Mouse (Mus musculus) CH12.LX (cell line): ENCODE measurements at regions not wholly inside any gene's neighbourhood (a gene's known extent, or its start where the extent isn't known, plus 50 kb on each side); places are given as distances from the start of the nearest gene placed in this dataset.
A peak's percentile ranks its signal among the peaks of the same experiment; 100 is the strongest.

Experiments used
- DNase-seq: peaks from one replicate; pipeline ENCODE4 v3.0.0-alpha.2; 2013; ENCODE audit errors: extremely low read depth
- H3K27ac ChIP-seq: 2 replicates; pipeline ENCODE4 v1.5.1; 2012; ENCODE audit warnings: low read depth, mild to moderate bottlenecking, control low read depth, moderate library complexity; ENCODE audit not compliant: insufficient read depth
- H3K27me3 ChIP-seq: replicated peaks from 2 replicates; pipeline ENCODE3; 2012; ENCODE audit warnings: inconsistent platforms
- H3K36me3 ChIP-seq, 2 experiments: replicated peaks in 1 of 2; 2 replicates each; pipeline versions ENCODE3 to v1.6.1; 2012; ENCODE audit warnings: inconsistent platforms in 1 of 2, low read length in 1 of 2, mild to moderate bottlenecking in 1 of 2, mixed read lengths in 1 of 2, moderate library complexity in 1 of 2; ENCODE audit not compliant: control insufficient read depth in 1 of 2, insufficient read depth in 1 of 2
- H3K4me1 ChIP-seq, 2 experiments: 2 replicates each; pipeline ENCODE4 v1.6.1; 2012; ENCODE audit warnings: inconsistent platforms in 1 of 2, moderate library complexity in 1 of 2; ENCODE audit not compliant: insufficient read depth in 2 of 2, control insufficient read depth in 1 of 2
- H3K4me2 ChIP-seq: 2 replicates; pipeline ENCODE4 v1.6.1; 2012; ENCODE audit warnings: low read depth, mild to moderate bottlenecking, control low read depth; ENCODE audit not compliant: poor library complexity, insufficient read depth, severe bottlenecking
- H3K4me3 ChIP-seq, 3 experiments: fragments of 150-350 bp in 1 of 3; sonication (generic) in 1 of 3; replicated peaks in 1 of 3; 2 replicates each; pipeline versions ENCODE3 to v1.5.1; 2011 to 2012; ENCODE audit warnings: low read depth in 2 of 3, low read length in 2 of 3, mild to moderate bottlenecking in 2 of 3, moderate library complexity in 2 of 3, control low read depth in 1 of 3, improper control_type of control experiment in 1 of 3, inconsistent platforms in 1 of 3, mixed read lengths in 1 of 3; ENCODE audit not compliant: poor library complexity in 1 of 3
- H3K79me2 ChIP-seq: replicated peaks from 2 replicates; pipeline ENCODE4 v1.6.1; 2012; ENCODE audit warnings: mild to moderate bottlenecking, moderate library complexity; ENCODE audit not compliant: control insufficient read depth, poor library complexity, insufficient read depth, severe bottlenecking; ENCODE audit errors: extremely low read depth
- H3K9ac ChIP-seq: 2 replicates; pipeline ENCODE4 v1.6.1; 2012; ENCODE audit warnings: low read depth, mild to moderate bottlenecking, control low read depth, moderate library complexity; ENCODE audit not compliant: insufficient read depth
- H3K9me3 ChIP-seq: replicated peaks from 2 replicates; pipeline ENCODE3; 2012; ENCODE audit warnings: low read length, inconsistent platforms, mixed read lengths
- BHLHE40 ChIP-seq: IDR thresholded peaks from 2 replicates; pipeline ENCODE4 v1.6.1; 2011; ENCODE audit warnings: mild to moderate bottlenecking, low read depth, low read length, improper control_type of control experiment
- CTCF ChIP-seq, 2 experiments: IDR thresholded peaks in 1 of 2; conservative IDR thresholded peaks in 1 of 2; 2 replicates each; pipeline ENCODE4 v1.5.1; 2011 to 2012; ENCODE audit warnings: low read depth in 2 of 2, low read length in 2 of 2, improper control_type of control experiment in 1 of 2, inconsistent platforms in 1 of 2, mild to moderate bottlenecking in 1 of 2, moderate library complexity in 1 of 2
- EP300 ChIP-seq: IDR thresholded peaks from 2 replicates; pipeline ENCODE4 v1.6.1; 2011; ENCODE audit warnings: low read length, improper control_type of control experiment
- ETS1 ChIP-seq: conservative IDR thresholded peaks from 2 replicates; pipeline ENCODE4 v1.6.1; 2012; ENCODE audit warnings: low read depth, mild to moderate bottlenecking, inconsistent platforms, low read length, improper control_type of control experiment, moderate library complexity
- GABPA ChIP-seq: IDR thresholded peaks from 2 replicates; pipeline ENCODE4 v1.6.1; 2012; ENCODE audit warnings: low read depth, low read length, improper control_type of control experiment, inconsistent platforms; ENCODE audit not compliant: insufficient replicate concordance
- HCFC1 ChIP-seq: IDR thresholded peaks from 2 replicates; pipeline ENCODE4 v1.6.1; 2012; ENCODE audit warnings: low read depth, mild to moderate bottlenecking, inconsistent platforms, low read length, improper control_type of control experiment
- IRF4 ChIP-seq: IDR thresholded peaks from 2 replicates; pipeline ENCODE4 v1.6.1; 2014; ENCODE audit warnings: low read depth, mild to moderate bottlenecking, inconsistent platforms, low read length, improper control_type of control experiment
- JUN ChIP-seq: IDR thresholded peaks from 2 replicates; pipeline ENCODE4 v1.6.1; 2011; ENCODE audit warnings: low read depth, mild to moderate bottlenecking, low read length, improper control_type of control experiment, moderate library complexity; ENCODE audit not compliant: insufficient read depth
- MAFK ChIP-seq: IDR thresholded peaks from 2 replicates; pipeline ENCODE4 v1.6.1; 2011; ENCODE audit warnings: low read length, improper control_type of control experiment; ENCODE audit not compliant: insufficient replicate concordance
- MAX ChIP-seq: IDR thresholded peaks from 2 replicates; pipeline ENCODE4 v1.6.1; 2011; ENCODE audit warnings: low read length, improper control_type of control experiment
- MAZ ChIP-seq: IDR thresholded peaks from 2 replicates; pipeline ENCODE4 v1.6.1; 2012; ENCODE audit warnings: low read depth, mild to moderate bottlenecking, inconsistent platforms, low read length, improper control_type of control experiment, moderate library complexity
- MXI1 ChIP-seq: IDR thresholded peaks from 2 replicates; pipeline ENCODE4 v1.6.1; 2011; ENCODE audit warnings: mild to moderate bottlenecking, low read depth, low read length, improper control_type of control experiment
- MYC ChIP-seq: IDR thresholded peaks from 2 replicates; pipeline ENCODE4 v1.6.1; 2011; ENCODE audit warnings: low read depth, mild to moderate bottlenecking, improper control_type of control experiment, low read length
- NELFE ChIP-seq: IDR thresholded peaks from 2 replicates; pipeline ENCODE4 v1.6.1; 2011; ENCODE audit warnings: low read depth, low read length, improper control_type of control experiment
- PAX5 ChIP-seq: IDR thresholded peaks from 2 replicates; pipeline ENCODE4 v1.6.1; 2012; ENCODE audit warnings: low read length, inconsistent platforms, mixed read lengths
- SIN3A ChIP-seq: IDR thresholded peaks from 2 replicates; pipeline ENCODE4 v1.6.1; 2012; ENCODE audit warnings: low read length, improper control_type of control experiment, inconsistent platforms
- SMC3 ChIP-seq: IDR thresholded peaks from 2 replicates; pipeline ENCODE4 v1.6.1; 2011; ENCODE audit warnings: low read depth, low read length, improper control_type of control experiment
- TBP ChIP-seq: conservative IDR thresholded peaks from 2 replicates; pipeline ENCODE4 v1.6.1; 2011; ENCODE audit warnings: low read depth, low read length, improper control_type of control experiment
- USF2 ChIP-seq: conservative IDR thresholded peaks from 2 replicates; pipeline ENCODE4 v1.6.1; 2011; ENCODE audit warnings: low read depth, low read length, improper control_type of control experiment
- ZC3H11A ChIP-seq: IDR thresholded peaks from 2 replicates; pipeline ENCODE4 v1.6.1; 2012; ENCODE audit warnings: low read depth, mild to moderate bottlenecking, inconsistent platforms, low read length, improper control_type of control experiment
- dilution Hi-C: fragments of 300-500 bp; cut with MboI; formaldehyde crosslinking; loops from 2 replicates; pipeline ENCODE4 v1.14.3; 2020; ENCODE audit warnings: low sequenced_read_pairs; ENCODE audit not compliant: extremely low pct_unique_long_range_greater_than_20kb, extremely low pct_ligation_motif_present
- in situ Hi-C: fragments of 300-500 bp; cut with MboI; formaldehyde crosslinking; loops from 3 replicates; pipeline ENCODE4 v1.14.3; 2019; ENCODE audit warnings: low sequenced_read_pairs, low pct_ligation_motif_present, low pct_unique_long_range_greater_than_20kb, mixed read lengths

- dilution Hi-C loops: no loop called here
- no peaks in the 10 kb centered on the region for H3K9me3 ChIP-seq
- H3K36me3 ChIP-seq: no peaks in the 10 kb centered on the region
- H3K4me3 ChIP-seq: no peak overlapping the region
- H3K27me3 ChIP-seq: no peaks in the 10 kb centered on the region
- no peaks in the 10 kb centered on the region for H3K79me2 ChIP-seq
- peak overlapping the region; percentile 59; the same call in 1 of the 2 replicates for H3K27ac ChIP-seq
- peaks cover 11 to 40% of the 10 kb centered on the region in 2 experiments for H3K4me1 ChIP-seq
- H3K9ac ChIP-seq: no peak overlapping the region
- DNase-seq: peak; percentile 61
- in situ Hi-C loops: no loop called here
- peak overlapping the region; percentile 88 for H3K4me2 ChIP-seq
- TF ChIP-seq EP300: peak; percentile 76
- TF ChIP-seq TBP: 0 out of 2 replicates have a peak, but pooled peaks have one; percentile 38
- peak; percentile 48; the same call in 1 of the 2 replicates for TF ChIP-seq MAFK
- TF ChIP-seq IRF4: peak; percentile 73
- TF ChIP-seq MYC: peak; percentile 55; the same call in 1 of the 2 replicates
- no peak for TF ChIP-seq CTCF (conservative IDR thresholded peaks at IDR 0.05 in 1 of 2, IDR thresholded peaks at IDR 0.05 in 1 of 2; ENCODE audit: low read depth in 2 of 2, low read length in 2 of 2)
- TF ChIP-seq ETS1: peak; percentile 82
- peak; percentile 70; the same call in 1 of the 2 replicates for TF ChIP-seq SIN3A
- peak; percentile 6 for TF ChIP-seq JUN
- no peak for TF ChIP-seq USF2
- no peak for TF ChIP-seq PAX5
- 0 out of 2 replicates have a peak, but pooled peaks have one; percentile 40 for TF ChIP-seq MXI1
- TF ChIP-seq ZC3H11A: no peak
- TF ChIP-seq SMC3: peak; percentile 2; the same call in 1 of the 2 replicates
- TF ChIP-seq MAX: peak; percentile 55; the same call in 1 of the 2 replicates
- TF ChIP-seq BHLHE40: peak; percentile 23; the same call in 1 of the 2 replicates
- TF ChIP-seq HCFC1: no peak; the same call in 1 of the 2 replicates
- TF ChIP-seq GABPA: no peak
- 0 out of 2 replicates have a peak, but pooled peaks have one; percentile 40 for TF ChIP-seq MAZ
Measured at GRCm38 (mm10) chr3:15179079-15179812, 152.9 kb downstream of the Gm9733 start.

DNA sequence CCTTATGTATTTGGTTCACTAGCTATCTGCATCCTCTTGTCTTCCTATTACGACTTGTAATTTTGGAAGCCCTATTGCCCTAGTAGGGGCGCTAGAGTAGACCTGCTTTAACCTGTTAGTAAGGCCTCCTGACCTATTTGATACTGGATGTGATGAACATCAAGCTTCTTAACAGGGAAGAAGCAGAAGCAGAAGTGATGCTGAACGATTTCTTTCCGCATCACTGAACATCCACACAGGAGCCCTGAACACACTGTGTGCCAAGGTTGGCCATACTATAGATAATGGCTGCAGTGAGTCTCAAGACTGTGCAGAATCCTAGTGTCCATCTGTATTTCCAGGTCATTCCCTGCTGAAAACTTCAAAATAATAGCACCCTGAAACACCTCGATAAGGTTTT lies 151.0 kb downstream of the Gm9733 start:
- dilution Hi-C loops: no loop called here

More for the DNA sequence above, 151.0 kb downstream of the Gm9733 start:
- Histone ChIP-seq H3K36me3 (no peaks in the 10 kb centered on the region), H3K79me2 (no peaks in the 10 kb centered on the region), H3K9ac (no peak overlapping the region), H3K27ac (no peak overlapping the region), H3K9me3 (no peaks in the 10 kb centered on the region), H3K4me3 (no peak overlapping the region), H3K4me1 (peaks cover 6 to 31% of the 10 kb centered on the region in 2 experiments; a peak in 3 of 4 replicates)
- in situ Hi-C loops: no loop called here
- DNase-seq: peak; percentile 30
- no peak for TF ChIP-seq HCFC1
- peak; percentile 17; the same call in 1 of the 2 replicates for TF ChIP-seq EP300
- TF ChIP-seq PAX5: no peak
- TF ChIP-seq NELFE: no peak
- TF ChIP-seq, all 38 proteins: peak for 1
- Histone ChIP-seq H3K27me3 (no peaks in the 10 kb centered on the region), H3K4me2 (no peak overlapping the region)
